Mouse (Mus musculus): ENCODE measurements around the gene Tnfrsf1b. TPM values are rescaled to one million over a fixed set of nuclear protein-coding genes. Genes with fewer than 3 reads are reported as not detected.

Gene Tnfrsf1b
- polyA plus RNA-seq (2012; rRNA removed), result 46.5 and 48.1 TPM in 2 replicates

DNA sequence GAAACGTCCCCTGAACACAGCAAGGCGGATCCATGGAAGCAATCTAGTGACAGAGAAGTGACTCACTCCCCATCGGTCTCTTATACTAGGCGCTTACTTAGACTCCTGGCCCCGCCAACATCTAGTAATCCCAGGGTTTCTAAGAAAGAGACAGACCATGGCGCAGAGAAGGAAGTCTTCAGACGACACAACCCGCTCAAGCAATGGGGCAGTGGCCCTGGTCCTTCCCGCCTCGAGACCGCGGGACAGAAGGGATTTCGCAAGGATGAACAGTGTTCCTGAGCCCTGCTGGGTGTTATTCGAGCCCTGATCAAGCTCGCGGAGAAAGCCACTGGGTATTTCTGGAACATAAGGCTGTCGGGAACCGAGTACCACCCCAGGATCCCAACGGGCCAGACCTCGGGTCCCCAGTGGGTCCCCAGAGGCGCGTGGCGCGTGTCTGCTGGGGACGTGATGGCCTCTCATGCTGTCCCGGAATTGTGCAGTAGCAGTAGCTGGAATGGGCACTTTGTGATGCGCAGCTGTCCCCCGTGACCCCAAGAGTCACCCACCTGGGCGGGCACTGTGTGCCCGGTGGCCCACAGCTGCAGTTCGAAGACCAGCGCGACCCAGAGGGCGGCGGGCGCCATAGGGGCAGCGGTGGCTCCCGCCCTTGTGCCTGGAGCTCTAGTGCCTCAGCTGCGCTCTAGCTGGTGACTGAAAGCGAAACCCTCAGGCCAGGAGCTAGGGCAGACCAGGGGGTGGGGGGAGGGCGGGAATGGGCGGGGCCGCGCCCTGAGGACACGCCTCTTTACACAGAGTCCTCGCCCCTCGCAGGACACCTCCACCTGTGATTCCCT is at the start of gene Tnfrsf1b:
TSS of gene Tnfrsf1b (minus strand) at position 698 of the 839 bp plus-strand sequence.
- 1% methylated on average over 47 of the region's 47 CpGs for WGBS
- no peaks in the 10 kb centered on the region for H3K36me3 ChIP-seq (ENCODE audit: control insufficient read depth, insufficient read depth, low read length)
- H3K27ac ChIP-seq (ENCODE audit: control insufficient read depth, insufficient read depth, low read length), result peak within 1 kb of the TSS; percentile 13; the same call in 1 of the 2 replicates
- H3K4me1 ChIP-seq (replicated peaks; ENCODE audit: control insufficient read depth, insufficient read depth, low read length), result peaks cover 40% of the 10 kb centered on the region
- no peaks in the 10 kb centered on the region for H3K27me3 ChIP-seq (ENCODE audit: control insufficient read depth, insufficient read depth, low read length)
- TF ChIP-seq POLR2A (IDR thresholded peaks at IDR 0.05; ENCODE audit: control insufficient read depth, extremely low read depth, insufficient read depth, low read length, poor library complexity), result peak; percentile 86
- TF ChIP-seq CTCF (IDR thresholded peaks at IDR 0.05; ENCODE audit: borderline replicate concordance, control insufficient read depth, extremely low read depth, insufficient read depth, low read length, poor library complexity), result no peak
- peak; percentile 64 for DNase-seq
- H3K4me3 ChIP-seq (ENCODE audit: control insufficient read depth, insufficient read depth, low read length), result peak within 1 kb of the TSS; percentile 98

DNA sequence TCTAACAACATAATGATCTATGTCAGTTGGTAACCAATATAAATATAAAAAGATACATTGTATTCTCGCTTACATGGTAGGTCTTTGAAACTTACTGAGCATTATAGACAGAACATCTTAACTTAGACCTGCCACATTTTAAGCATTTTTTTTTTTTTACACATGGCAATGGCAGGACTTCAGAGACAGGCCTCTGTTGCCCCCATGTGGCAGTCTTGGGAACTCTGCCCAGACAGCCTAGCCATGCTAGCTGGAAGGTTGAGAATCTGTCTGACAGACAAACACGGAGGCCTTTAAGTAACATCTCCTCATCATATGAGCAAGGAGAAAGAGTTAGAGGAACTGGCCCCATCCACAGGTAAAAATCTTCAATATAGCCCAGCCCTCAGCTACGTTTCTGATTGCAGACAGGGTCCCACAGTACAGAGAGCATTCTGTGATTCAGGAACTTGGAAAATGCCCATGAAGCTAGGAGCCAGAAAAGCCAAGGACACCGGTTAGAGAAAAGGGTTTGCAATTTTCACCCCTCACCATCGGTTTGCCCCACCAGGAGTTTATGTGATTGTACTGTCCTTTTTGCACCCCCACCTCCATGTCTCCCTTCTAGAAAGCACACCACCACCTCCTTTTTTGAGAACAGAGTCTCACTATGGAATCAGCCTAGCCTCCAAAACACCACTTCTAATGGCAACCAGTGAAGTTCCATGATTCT is 49.1 kb upstream of the Tnfrsf1b start:
- no peaks in the 10 kb centered on the region for H3K27me3 ChIP-seq (ENCODE audit: control insufficient read depth, insufficient read depth, low read length)
- H3K36me3 ChIP-seq (ENCODE audit: control insufficient read depth, insufficient read depth, low read length), result no peaks in the 10 kb centered on the region
- 55% methylated on average over 5 of the region's 5 CpGs for WGBS
- peak; percentile 80 for DNase-seq
- peaks cover 13% of the 10 kb centered on the region for H3K4me1 ChIP-seq (replicated peaks; ENCODE audit: control insufficient read depth, insufficient read depth, low read length)
- H3K27ac ChIP-seq (ENCODE audit: control insufficient read depth, insufficient read depth, low read length), result no peak overlapping the region
- no peak for TF ChIP-seq POLR2A (IDR thresholded peaks at IDR 0.05; ENCODE audit: control insufficient read depth, extremely low read depth, insufficient read depth, low read length, poor library complexity)
- TF ChIP-seq CTCF (IDR thresholded peaks at IDR 0.05; ENCODE audit: borderline replicate concordance, control insufficient read depth, extremely low read depth, insufficient read depth, low read length, poor library complexity), result peak; percentile 30; the same call in 1 of the 2 replicates
- H3K4me3 ChIP-seq (ENCODE audit: control insufficient read depth, insufficient read depth, low read length), result no peak overlapping the region

DNA sequence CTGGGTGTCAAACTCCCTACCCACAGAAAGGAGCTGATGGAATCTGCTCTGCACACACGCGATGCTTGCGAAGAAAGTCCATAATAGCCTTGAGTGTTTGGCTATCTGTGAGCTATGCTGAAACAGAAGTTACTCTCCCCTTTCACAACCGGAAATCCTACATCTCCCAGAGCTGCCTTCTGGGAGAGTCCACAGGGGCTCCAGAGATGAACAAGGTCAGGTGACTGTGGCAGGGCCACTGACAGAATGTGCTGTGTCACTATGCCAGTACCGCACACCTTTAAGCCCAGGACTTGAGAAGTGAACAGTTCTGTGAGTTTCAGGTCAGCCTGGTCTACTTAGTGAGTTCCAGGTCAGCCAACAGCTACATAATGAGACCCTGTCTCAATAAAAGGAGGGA is 47.9 kb upstream of the Tnfrsf1b start:
- Histone ChIP-seq H3K4me1 (replicated peaks; ENCODE audit: control insufficient read depth, insufficient read depth, low read length) (0 out of 2 replicates have a peak, but pooled peaks cover 4% of the 10 kb centered on the region), H3K36me3 (ENCODE audit: control insufficient read depth, insufficient read depth, low read length) (no peaks in the 10 kb centered on the region), H3K27ac (ENCODE audit: control insufficient read depth, insufficient read depth, low read length) (no peak overlapping the region), H3K27me3 (ENCODE audit: control insufficient read depth, insufficient read depth, low read length) (no peaks in the 10 kb centered on the region), H3K4me3 (ENCODE audit: control insufficient read depth, insufficient read depth, low read length) (no peak overlapping the region)
- TF ChIP-seq CTCF (IDR thresholded peaks at IDR 0.05; ENCODE audit: borderline replicate concordance, control insufficient read depth, extremely low read depth, insufficient read depth, low read length, poor library complexity), result no peak
- TF ChIP-seq POLR2A (IDR thresholded peaks at IDR 0.05; ENCODE audit: control insufficient read depth, extremely low read depth, insufficient read depth, low read length, poor library complexity), result no peak
- WGBS, result 92% methylated on average over 5 of the region's 5 CpGs
- DNase-seq, result no peak

DNA sequence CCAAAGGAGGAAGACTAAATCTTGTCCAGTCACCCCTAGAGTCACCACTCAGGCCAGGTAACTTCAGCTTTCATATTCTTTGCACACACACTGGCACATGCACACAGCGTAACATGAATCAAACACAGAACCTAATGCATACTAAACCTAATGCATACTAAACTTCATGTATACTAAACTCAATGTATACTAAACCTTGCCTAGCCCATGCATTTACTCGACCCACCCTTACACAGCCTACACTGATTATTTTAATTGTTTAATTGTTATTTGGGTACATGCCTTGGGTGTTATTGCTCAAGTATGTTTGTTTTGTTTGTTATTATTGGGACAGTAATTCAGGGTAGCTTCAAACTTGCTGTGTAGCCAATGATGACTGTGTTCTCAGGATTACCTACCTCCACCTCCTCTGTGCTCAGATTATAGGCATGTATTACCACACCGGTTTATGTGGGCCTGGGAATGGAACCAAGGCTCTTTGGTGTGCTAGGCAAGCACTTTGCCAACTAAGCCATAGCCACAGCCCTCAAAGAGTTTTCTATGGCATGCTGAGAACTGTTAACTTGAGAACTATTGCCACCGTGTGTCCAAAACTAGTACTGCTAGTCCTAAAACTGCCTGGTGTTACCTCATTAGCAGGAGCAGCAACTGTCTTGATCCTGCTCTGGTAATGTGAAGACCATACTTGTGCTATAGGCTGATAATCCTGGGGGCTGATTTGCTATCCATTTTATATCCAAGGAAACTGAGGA is 39.9 kb upstream of the Tnfrsf1b start:
- DNase-seq, result peak; percentile 79
- Histone ChIP-seq H3K36me3 (ENCODE audit: control insufficient read depth, insufficient read depth, low read length) (no peaks in the 10 kb centered on the region), H3K27me3 (ENCODE audit: control insufficient read depth, insufficient read depth, low read length) (no peaks in the 10 kb centered on the region), H3K27ac (ENCODE audit: control insufficient read depth, insufficient read depth, low read length) (no peak overlapping the region), H3K4me3 (ENCODE audit: control insufficient read depth, insufficient read depth, low read length) (no peak overlapping the region), H3K4me1 (replicated peaks; ENCODE audit: control insufficient read depth, insufficient read depth, low read length) (no peaks in the 10 kb centered on the region)
- TF ChIP-seq POLR2A (IDR thresholded peaks at IDR 0.05; ENCODE audit: control insufficient read depth, extremely low read depth, insufficient read depth, low read length, poor library complexity), result no peak
- TF ChIP-seq CTCF (IDR thresholded peaks at IDR 0.05; ENCODE audit: borderline replicate concordance, control insufficient read depth, extremely low read depth, insufficient read depth, low read length, poor library complexity), result no peak
- 49% methylated on average over 4 of the region's 4 CpGs for WGBS

DNA sequence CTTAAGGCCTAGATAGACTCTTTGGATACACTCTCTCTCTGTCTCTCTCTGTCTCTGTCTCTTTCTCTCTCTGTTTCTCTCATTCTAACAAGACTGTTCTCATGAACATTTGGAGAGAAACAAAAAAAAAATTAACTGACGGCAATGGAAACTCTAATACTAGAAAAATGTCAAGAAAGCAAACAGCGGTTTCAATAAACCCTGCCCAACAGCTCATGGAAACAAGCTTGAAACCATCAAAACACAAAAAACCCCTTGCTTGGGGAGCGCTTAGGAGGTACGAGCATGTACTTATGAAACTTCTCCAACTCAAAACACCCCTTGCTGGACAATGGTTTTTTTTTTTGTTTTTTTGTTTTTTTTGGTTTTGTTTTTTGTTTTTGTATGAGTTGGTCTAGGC is 38.0 kb upstream of the Tnfrsf1b start:
- no peak for DNase-seq
- H3K27me3 ChIP-seq (ENCODE audit: control insufficient read depth, insufficient read depth, low read length), result no peaks in the 10 kb centered on the region; the same call in 1 of the 2 replicates
- H3K4me1 ChIP-seq (replicated peaks; ENCODE audit: control insufficient read depth, insufficient read depth, low read length), result no peaks in the 10 kb centered on the region
- TF ChIP-seq CTCF (IDR thresholded peaks at IDR 0.05; ENCODE audit: borderline replicate concordance, control insufficient read depth, extremely low read depth, insufficient read depth, low read length, poor library complexity), result no peak
- no peak for TF ChIP-seq POLR2A (IDR thresholded peaks at IDR 0.05; ENCODE audit: control insufficient read depth, extremely low read depth, insufficient read depth, low read length, poor library complexity)
- 99% methylated on average over 4 of the region's 4 CpGs for WGBS
- H3K36me3 ChIP-seq (ENCODE audit: control insufficient read depth, insufficient read depth, low read length), result no peaks in the 10 kb centered on the region
- no peak overlapping the region for H3K27ac ChIP-seq (ENCODE audit: control insufficient read depth, insufficient read depth, low read length)
- no peak overlapping the region for H3K4me3 ChIP-seq (ENCODE audit: control insufficient read depth, insufficient read depth, low read length)

DNA sequence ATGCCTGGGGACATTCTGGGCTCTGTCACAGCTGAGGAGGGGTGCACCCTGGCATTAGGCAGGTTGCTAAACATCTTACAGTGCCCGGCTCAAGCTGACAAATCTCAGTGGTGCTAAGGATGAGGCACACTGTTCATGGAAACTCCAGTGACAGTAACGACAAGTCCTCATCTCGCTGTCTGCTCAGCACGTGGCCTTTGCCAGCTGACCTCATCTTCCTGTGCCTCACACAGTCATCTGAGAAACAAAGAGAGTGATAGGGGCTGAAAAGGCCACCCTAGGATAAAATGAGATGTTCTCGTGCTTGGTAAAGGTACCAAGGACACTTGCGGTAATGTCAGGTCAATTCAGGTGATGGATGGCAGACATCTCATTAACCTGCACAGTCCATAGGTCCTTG is 36.8 kb upstream of the Tnfrsf1b start:
- DNase-seq, result no peak
- Histone ChIP-seq H3K4me1 (replicated peaks; ENCODE audit: control insufficient read depth, insufficient read depth, low read length) (no peaks in the 10 kb centered on the region), H3K36me3 (ENCODE audit: control insufficient read depth, insufficient read depth, low read length) (no peaks in the 10 kb centered on the region), H3K4me3 (ENCODE audit: control insufficient read depth, insufficient read depth, low read length) (no peak overlapping the region), H3K27ac (ENCODE audit: control insufficient read depth, insufficient read depth, low read length) (no peak overlapping the region), H3K27me3 (ENCODE audit: control insufficient read depth, insufficient read depth, low read length) (no peaks in the 10 kb centered on the region; the same call in 1 of the 2 replicates)
- WGBS, result 89% methylated on average over 6 of the region's 6 CpGs
- TF ChIP-seq CTCF (IDR thresholded peaks at IDR 0.05; ENCODE audit: borderline replicate concordance, control insufficient read depth, extremely low read depth, insufficient read depth, low read length, poor library complexity), result no peak
- TF ChIP-seq POLR2A (IDR thresholded peaks at IDR 0.05; ENCODE audit: control insufficient read depth, extremely low read depth, insufficient read depth, low read length, poor library complexity), result no peak

All from thymus, adult 2 months (tissue).